Mouse (Mus musculus) testis, adult 2 months (tissue): ENCODE measurements around the gene Zdhhc8.

Experiments
- CTCF ChIP-seq: fragments of 200-500 bp; IDR thresholded peaks from 2 replicates; pipeline ENCODE4 v1.5.1; 2012; ENCODE audit warnings: low read depth, mild to moderate bottlenecking, inconsistent platforms, low read length, moderate library complexity; ENCODE audit not compliant: control insufficient read depth, insufficient read depth, insufficient replicate concordance
- POLR2A ChIP-seq: fragments of 200-500 bp; IDR thresholded peaks from 2 replicates; pipeline ENCODE4 v1.6.1; 2012; ENCODE audit warnings: low read depth, mild to moderate bottlenecking, inconsistent platforms, low read length, moderate library complexity; ENCODE audit not compliant: control insufficient read depth

GRCm38 (mm10) chr16:18191006-18191405 is 43.9 kb downstream of the Zdhhc8 start:
- TF ChIP-seq POLR2A, result no peak
- no peak for TF ChIP-seq CTCF
